Mouse (Mus musculus): ENCODE measurements around the gene Actr3.

Gene Actr3

DNA sequence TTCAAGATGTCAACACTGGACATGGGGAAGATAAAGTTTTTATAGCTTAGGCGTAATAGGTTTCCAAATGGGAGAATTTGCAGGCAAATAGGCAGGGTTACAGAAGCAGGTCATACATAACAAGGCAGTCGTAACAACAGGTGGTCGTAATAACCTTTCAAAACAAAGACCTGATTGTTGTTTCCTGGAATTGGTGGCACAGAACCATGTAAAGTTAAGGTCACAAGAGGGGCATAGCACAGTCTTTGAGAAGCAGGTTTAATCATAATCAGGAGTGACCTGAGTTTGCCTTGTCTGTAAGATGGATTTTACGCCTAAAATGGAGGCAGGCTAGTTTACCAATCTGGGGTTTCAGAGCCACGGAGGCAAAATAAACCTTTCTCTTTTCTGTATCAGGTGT lies 84.7 kb downstream of the Actr3 start:
- DNase-seq (ENCODE audit: low spot score): no peak

DNA sequence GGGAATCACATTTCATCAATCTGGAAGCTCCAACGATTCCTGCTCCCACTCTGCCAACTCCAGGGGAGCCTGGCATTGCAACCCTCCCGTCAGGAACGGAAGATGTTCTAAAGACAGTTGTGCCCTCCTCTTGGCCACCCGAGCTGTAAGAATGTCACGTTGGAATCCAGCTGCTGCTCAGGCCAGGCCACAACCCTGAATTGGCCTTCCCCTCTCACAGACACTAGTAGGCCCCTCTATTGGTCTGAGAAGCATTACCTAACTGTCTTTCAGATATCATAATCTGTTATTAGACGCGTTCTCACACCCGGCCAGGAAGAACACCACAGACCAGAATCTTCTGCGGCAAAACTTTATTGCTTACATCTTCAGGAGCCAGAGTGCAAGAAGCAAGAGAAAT lies 89.7 kb downstream of the Actr3 start:
- DNase-seq (ENCODE audit: low spot score): peak; percentile 17

DNA sequence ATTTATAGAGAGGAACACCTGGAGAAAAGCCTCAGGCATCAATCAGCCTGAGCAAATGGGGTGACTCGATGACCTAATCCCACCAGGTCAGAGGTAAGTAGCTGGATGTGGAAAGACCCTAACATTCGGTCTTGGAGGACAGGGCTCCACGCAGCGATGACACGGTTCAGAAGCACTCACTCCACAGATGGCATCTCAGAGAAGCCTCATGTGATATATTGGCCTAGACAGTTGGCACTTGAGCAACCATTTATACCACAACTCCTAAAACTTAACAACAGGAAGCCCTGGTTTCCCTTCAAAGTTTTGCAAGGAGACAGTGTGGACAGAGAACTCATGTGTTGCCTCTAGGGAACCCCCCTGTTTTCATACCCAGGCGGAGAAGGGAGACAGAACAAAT lies 90.1 kb downstream of the Actr3 start:
- DNase-seq (ENCODE audit: low spot score): peak; percentile 29

DNA sequence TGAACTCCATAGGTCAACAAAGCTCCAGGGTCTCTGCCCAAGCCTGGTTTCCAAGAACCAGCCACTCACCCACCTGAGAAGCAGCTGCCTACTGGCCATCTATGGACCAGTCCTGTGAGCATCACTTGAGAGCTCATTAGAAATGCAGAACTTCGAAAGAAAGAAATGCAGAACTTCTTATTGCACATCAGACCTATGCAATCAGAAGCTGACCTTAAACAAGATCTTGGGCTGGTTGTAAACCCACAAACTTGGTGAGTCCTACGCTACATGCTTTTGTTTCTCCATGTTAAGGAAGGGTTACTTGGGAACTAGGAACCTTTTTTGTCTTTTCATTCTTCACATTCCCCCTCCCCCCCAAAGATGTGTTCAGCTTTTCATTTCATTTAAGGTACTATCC lies 92.4 kb downstream of the Actr3 start:
- peak; percentile 7 for DNase-seq (ENCODE audit: low spot score)
